Mouse (Mus musculus): ENCODE measurements around the gene Pitpnm1. TPM values are rescaled to one million over a fixed set of nuclear protein-coding genes. Genes with fewer than 3 reads are reported as not detected.

The Pitpnm1 gene
- total RNA-seq, 2 experiments from 2014 or later: 16.1 to 21.2 TPM

DNA sequence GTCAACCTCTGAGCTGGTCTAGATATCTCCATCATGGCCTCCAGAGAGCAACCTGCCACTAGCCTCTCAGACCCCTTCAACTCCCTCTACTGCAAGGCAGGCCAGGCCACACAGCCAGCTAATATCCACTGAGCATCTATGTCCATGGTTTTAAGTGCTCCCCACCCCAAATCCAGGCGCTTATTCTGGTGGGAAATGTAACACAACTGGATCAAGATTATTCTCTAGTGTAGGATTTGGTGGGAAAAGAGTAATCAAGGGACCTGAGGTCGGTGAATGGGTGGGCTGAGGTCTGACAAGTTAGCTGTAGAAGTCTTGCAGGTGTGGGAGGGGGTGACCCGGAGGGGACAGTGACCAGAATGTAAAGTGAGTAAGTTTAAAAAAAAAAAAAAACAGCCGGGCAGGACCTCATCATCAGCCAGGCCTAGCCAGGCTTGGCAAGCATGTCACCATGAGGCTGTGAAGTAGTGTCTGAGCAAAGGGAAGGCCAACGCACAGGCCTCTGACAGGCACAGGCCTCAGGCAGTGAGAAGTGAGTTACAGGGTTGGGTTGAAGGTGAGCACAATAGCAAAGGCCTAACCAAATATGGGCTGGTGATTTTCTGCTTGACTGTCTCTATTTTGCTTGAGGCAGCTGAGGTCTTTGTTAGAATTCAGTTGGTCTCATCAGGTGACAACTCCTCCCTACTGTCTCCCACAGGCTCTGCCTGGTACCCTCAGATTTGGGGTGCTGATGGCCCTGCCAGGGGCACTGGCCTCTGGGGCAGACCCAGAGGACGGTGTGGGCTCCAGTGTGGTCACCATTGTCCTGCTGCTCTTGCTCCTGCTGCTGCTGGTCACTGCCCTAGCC, 55.6 kb downstream of the Pitpnm1 start:
- DNase-seq: no peak

DNA sequence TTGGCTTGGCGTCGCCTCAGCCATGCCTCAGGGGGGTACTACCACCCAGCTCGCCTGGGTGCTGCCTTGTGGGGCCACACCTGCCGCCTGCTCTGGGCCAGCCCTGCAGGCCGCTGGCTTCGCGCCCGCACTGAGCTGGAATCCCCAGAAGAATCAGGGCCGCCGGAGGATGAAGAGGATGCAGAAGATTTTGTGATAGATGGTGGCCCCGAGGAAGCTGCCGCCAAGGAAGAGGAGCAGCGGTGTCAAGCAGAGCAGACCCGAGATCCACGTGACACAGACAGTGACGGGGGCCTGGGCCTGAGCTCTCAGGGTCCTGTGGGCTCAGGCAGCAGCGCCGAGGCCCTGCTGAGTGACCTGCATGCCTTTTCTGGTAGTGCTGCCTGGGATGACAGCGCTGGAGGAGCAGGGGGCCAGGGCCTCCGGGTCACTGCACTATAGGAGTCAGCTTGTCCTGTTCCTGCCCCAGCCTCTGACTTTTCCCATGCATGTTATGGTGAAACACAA, 56.3 kb downstream of the Pitpnm1 start:
- DNase-seq: no peak

DNA sequence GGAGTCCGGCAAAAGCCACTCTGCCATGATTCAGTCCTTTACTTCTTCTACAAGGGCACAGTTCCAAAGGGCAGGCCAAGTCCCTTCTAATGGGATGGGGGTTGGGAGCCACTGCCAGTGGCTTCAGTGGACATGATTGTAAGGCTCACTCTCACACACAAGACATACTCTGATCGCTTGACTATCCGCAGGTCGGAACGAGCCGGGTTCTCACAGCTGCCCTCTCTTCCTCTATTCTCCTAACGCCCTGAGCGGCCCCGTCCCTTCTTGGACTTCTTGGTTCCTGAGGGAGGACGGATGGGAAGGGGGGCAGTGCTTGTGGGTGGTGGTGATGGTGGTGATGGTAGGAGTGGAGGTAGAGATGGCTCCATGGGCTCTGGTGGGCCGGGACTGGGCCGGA, 57.0 kb downstream of the Pitpnm1 start:
- no peak for DNase-seq

DNA sequence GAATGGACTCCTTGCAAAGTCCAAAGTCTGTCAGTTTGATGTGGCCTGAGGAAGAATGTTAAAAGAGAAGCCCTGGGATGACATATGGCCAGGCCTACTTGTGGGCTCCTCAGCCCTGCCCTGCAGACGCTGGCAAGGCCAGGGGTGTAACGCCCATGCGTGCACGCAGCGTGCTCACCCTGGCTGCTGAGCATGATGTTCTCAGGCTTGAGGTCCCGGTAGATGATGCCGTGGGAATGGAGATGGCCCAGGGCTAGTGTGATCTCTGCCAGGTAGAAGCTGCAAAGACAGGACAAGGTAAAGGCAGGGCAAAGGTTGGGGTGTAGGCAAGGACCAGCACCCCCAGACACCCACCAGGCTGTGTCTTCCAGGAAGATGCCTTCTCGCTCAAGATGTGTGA, 59.3 kb downstream of the Pitpnm1 start:
- DNase-seq: no peak

DNA sequence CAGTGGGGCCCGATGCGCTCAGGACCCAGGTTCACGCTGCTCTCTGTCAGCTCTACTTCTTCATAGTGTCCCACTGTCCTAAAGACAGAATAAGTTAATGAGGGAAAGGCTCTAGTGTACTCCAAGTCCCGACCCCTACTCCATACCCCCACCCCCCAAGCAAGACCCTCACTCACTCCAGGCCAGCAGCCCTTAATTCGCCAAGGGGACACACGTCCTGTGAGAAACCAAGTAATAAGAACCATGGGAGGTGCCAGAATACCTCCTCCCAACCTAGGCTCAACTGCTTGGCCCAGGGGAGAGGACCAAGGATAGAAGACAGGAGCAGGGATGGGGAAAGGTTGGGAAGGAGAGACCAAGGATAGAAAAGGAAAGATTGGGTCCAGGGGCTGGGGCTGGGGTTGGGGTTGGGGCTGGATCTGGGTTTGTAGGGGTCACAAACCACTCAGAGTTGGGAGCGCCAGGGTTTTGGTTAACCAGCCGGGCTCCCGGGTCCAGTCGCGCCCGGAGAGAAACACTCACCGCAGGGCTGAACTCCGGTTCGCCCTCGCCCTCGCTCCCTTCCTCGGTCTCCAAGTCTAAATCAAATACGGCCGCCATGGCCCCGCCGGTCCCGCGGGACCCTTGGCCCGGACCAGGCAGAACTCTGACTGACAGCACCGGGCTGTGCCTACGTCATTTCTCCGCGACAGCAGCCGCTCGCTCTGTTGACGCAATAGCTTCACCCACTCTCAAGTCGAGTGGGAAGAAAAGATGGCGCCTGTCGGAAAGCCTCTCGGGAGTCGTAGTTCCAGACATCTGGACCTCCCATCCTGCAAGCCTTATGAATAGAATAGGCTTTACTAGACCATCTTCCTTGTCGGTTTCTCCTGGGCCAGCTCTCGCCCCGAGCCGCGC, 63.1 kb downstream of the Pitpnm1 start, which contains the start of gene Rps6kb2:
Rps6kb2 (minus strand) TSS at position 709 of the 897 bp plus-strand sequence.
- DNase-seq: peak; percentile 97 to 98

DNA sequence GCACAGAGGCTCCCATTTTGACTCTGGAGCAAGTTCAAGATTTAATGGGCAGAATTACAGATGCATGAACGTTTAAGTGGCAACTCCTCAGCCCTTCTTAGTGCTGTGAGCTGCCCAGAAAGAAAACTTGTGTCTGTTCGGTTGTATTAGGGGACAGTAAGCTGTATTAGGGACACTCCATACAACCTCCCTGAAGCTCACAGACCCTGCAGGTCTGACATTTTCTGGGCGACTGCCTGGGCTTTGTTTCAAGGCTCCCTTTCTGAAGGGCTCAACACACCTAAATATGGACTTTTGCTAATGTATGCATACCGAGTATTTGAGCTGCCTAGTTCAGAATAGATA, 63.7 kb downstream of the Pitpnm1 start:
- DNase-seq: no peak

Other genes starting within 250 kb of the Pitpnm1 start
- gene Chka, start 248.2 kb upstream of the Pitpnm1 start, total RNA-seq (2021): 10 to 100 TPM; 11.8 to 15.5 TPM
- gene Tcirg1, start 192.9 kb upstream of the Pitpnm1 start, total RNA-seq (2021): 1 to 10 TPM; 8.0 to 9.2 TPM
- 100 to 1,000 TPM; 489 to 502 TPM for gene Ndufs8, start 187.2 kb upstream of the Pitpnm1 start, total RNA-seq (2021)
- 1 to 10 TPM; 1.3 to 2.0 TPM for gene Aldh3b1, start 170.2 kb upstream of the Pitpnm1 start, total RNA-seq (2021)
- 10 to 100 TPM; 17.7 to 23.9 TPM for gene Unc93b1, start 164.8 kb upstream of the Pitpnm1 start, total RNA-seq (2021)
- gene Aldh3b3, start 141.4 kb upstream of the Pitpnm1 start, total RNA-seq (2021): under 1 TPM; 0.28 to 0.30 TPM
- under 1 TPM; 0.22 to 0.98 TPM for gene Aldh3b2, start 127.7 kb upstream of the Pitpnm1 start, total RNA-seq (2021)
- gene Acy3, start 113.4 kb upstream of the Pitpnm1 start, total RNA-seq (2021): 10 to 100 TPM; 24.3 to 28.5 TPM
- not detected for gene Tbx10, start 107.2 kb upstream of the Pitpnm1 start, total RNA-seq (2021)
- 100 to 1,000 TPM; 162 to 166 TPM for gene Nudt8, start 99.4 kb upstream of the Pitpnm1 start, total RNA-seq (2021)
- 1 to 10 TPM in 1 of 2 experiments, under 1 TPM in 1; 0.84 to 1.1 TPM for gene Gm49405, start 99.4 kb upstream of the Pitpnm1 start, total RNA-seq (2021)
- 100 to 1,000 TPM; 241 to 281 TPM for gene Doc2g, start 96.7 kb upstream of the Pitpnm1 start, total RNA-seq (2021)
- gene Ndufv1, start 87.2 kb upstream of the Pitpnm1 start, total RNA-seq (2021): 1,000 to 10,000 TPM; 1,128 to 1,150 TPM
- 100 to 1,000 TPM; 350 to 400 TPM for gene Gstp1, start 62.0 kb upstream of the Pitpnm1 start, total RNA-seq (2021)
- gene Gstp2, start 54.0 kb upstream of the Pitpnm1 start, total RNA-seq (2021): 100 to 1,000 TPM; 123 to 134 TPM
- gene Gstp3, start 40.4 kb upstream of the Pitpnm1 start, total RNA-seq (2021): not detected
- gene Cabp2, start 18.4 kb upstream of the Pitpnm1 start, total RNA-seq (2021): not detected
- 10 to 100 TPM; 34.5 to 37.8 TPM for gene Cdk2ap2, start 2.8 kb upstream of the Pitpnm1 start, total RNA-seq (2021)
- gene Aip, start 25.9 kb downstream of the Pitpnm1 start, total RNA-seq (2021): 10 to 100 TPM; 62.1 to 63.2 TPM
- gene Gpr152, start 39.8 kb downstream of the Pitpnm1 start, total RNA-seq (2021): under 1 TPM in 1 of 2 experiments, not detected in 1; 0.08 TPM
- gene Cabp4, start 44.0 kb downstream of the Pitpnm1 start, total RNA-seq (2021): under 1 TPM; 0.12 to 0.13 TPM
- gene Coro1b, start 48.6 kb downstream of the Pitpnm1 start, total RNA-seq (2021): 10 to 100 TPM; 38.3 to 47.6 TPM
- gene Ptprcap, start 53.6 kb downstream of the Pitpnm1 start, total RNA-seq (2021): 1 to 10 TPM in 1 of 2 experiments, under 1 TPM in 1; 0.69 to 8.4 TPM
- gene Rps6kb2, start 63.4 kb downstream of the Pitpnm1 start, total RNA-seq (2021): 10 to 100 TPM; 13.1 to 17.1 TPM
- 10 to 100 TPM; 28.3 to 30.5 TPM for gene Carns1, start 75.5 kb downstream of the Pitpnm1 start, total RNA-seq (2021)
- gene Tbc1d10c, start 91.3 kb downstream of the Pitpnm1 start, total RNA-seq (2021): 10 to 100 TPM; 12.0 to 20.2 TPM
- gene Ppp1ca, start 92.1 kb downstream of the Pitpnm1 start, total RNA-seq (2021): 100 to 1,000 TPM; 293 to 299 TPM
- 1 to 10 TPM; 4.5 to 4.8 TPM for gene Rad9a, start 101.7 kb downstream of the Pitpnm1 start, total RNA-seq (2021)
- 1 to 10 TPM; 1.2 to 2.3 TPM for gene Clcf1, start 114.2 kb downstream of the Pitpnm1 start, total RNA-seq (2021)
- not detected for gene AC109138.7, start 114.4 kb downstream of the Pitpnm1 start, total RNA-seq (2021)
- 10 to 100 TPM in 1 of 2 experiments, 1 to 10 TPM in 1; 9.1 to 19.9 TPM for gene Pold4, start 131.9 kb downstream of the Pitpnm1 start, total RNA-seq (2021)
- gene Ssh3, start 169.2 kb downstream of the Pitpnm1 start, total RNA-seq (2021): 1 to 10 TPM; 5.6 to 7.4 TPM
- gene Ankrd13d, start 183.1 kb downstream of the Pitpnm1 start, total RNA-seq (2021): 1 to 10 TPM in 1 of 2 experiments, under 1 TPM in 1; 0.92 to 2.1 TPM
- 10 to 100 TPM; 45.9 to 54.9 TPM for gene Grk2, start 206.2 kb downstream of the Pitpnm1 start, total RNA-seq (2021)